Mouse (Mus musculus) hindlimb bud, embryonic 11.5 days (tissue): Measurements from ENCODE around the gene Rasgrp3.

Experiments
- DNase-seq: peaks from one replicate; pipeline ENCODE4 v3.0.0-alpha.2; 2012; ENCODE audit warnings: low read depth, low spot score; ENCODE audit errors: extremely low spot score

Gene Rasgrp3

GRCm38 (mm10) chr17:75495213-75495612, 59.5 kb downstream of the Rasgrp3 start:
- no peak for DNase-seq

GRCm38 (mm10) chr17:75498241-75498651, 62.5 kb downstream of the Rasgrp3 start:
- no peak for DNase-seq

GRCm38 (mm10) chr17:75503031-75503430, 67.3 kb downstream of the Rasgrp3 start:
- DNase-seq: no peak

GRCm38 (mm10) chr17:75505053-75505452, 69.4 kb downstream of the Rasgrp3 start:
- no peak for DNase-seq

- no peak for DNase-seq
Measured at GRCm38 (mm10) chr17:75506097-75506675, 70.5 kb downstream of the Rasgrp3 start.

GRCm38 (mm10) chr17:75506708-75507641, 71.3 kb downstream of the Rasgrp3 start:
- DNase-seq: no peak

GRCm38 (mm10) chr17:75509257-75509656, 73.6 kb downstream of the Rasgrp3 start:
- DNase-seq: no peak

GRCm38 (mm10) chr17:75516591-75516990, 80.9 kb downstream of the Rasgrp3 start:
- no peak for DNase-seq

- no peak for DNase-seq
Measured at GRCm38 (mm10) chr17:75518181-75518901, 82.6 kb downstream of the Rasgrp3 start.

GRCm38 (mm10) chr17:75519239-75519900, 83.7 kb downstream of the Rasgrp3 start:
- DNase-seq: no peak

GRCm38 (mm10) chr17:75521236-75521842, 85.6 kb downstream of the Rasgrp3 start:
- DNase-seq: no peak

- DNase-seq: no peak
Measured at GRCm38 (mm10) chr17:75522347-75523065, 86.8 kb downstream of the Rasgrp3 start.

- DNase-seq: no peak
Measured at GRCm38 (mm10) chr17:75523812-75524211, 88.1 kb downstream of the Rasgrp3 start.

- DNase-seq: no peak
Measured at GRCm38 (mm10) chr17:75526411-75526810, 90.7 kb downstream of the Rasgrp3 start.

- DNase-seq: no peak
Measured at GRCm38 (mm10) chr17:75529222-75529935, 93.7 kb downstream of the Rasgrp3 start.

- no peak for DNase-seq
Measured at GRCm38 (mm10) chr17:75532469-75532986, 96.8 kb downstream of the Rasgrp3 start.

- no peak for DNase-seq
Measured at GRCm38 (mm10) chr17:75534314-75535020, 98.8 kb downstream of the Rasgrp3 start.

GRCm38 (mm10) chr17:75535612-75536011, 99.9 kb downstream of the Rasgrp3 start:
- DNase-seq: no peak
